Mouse (Mus musculus) c-Kit-positive CD71-positive TER-119-positive erythroid progenitor cells, embryonic 14.5 days (primary cell): Measurements from ENCODE around the gene Adarb1.
"Not testable (repeated sequence)": the region's sequence is repeated elsewhere in the genome, so short reads cannot be mapped to it uniquely, and the experiment has no call there.

Experiments used
- DNase-seq: peaks from one replicate; pipeline ENCODE4 v3.0.0-alpha.2; 2013; ENCODE audit warnings: low spot score

Gene Adarb1

GRCm38 (mm10) chr10:77314711-77315266, 103.3 kb downstream of the Adarb1 start:
- no peak for DNase-seq

GRCm38 (mm10) chr10:77308978-77309377, 109.1 kb downstream of the Adarb1 start:
- DNase-seq, result no peak

- DNase-seq, result no peak
Observed at GRCm38 (mm10) chr10:77305766-77306165, 112.3 kb downstream of the Adarb1 start.

GRCm38 (mm10) chr10:77304840-77305533, 113.1 kb downstream of the Adarb1 start:
- no peak for DNase-seq

GRCm38 (mm10) chr10:77304362-77304761, 113.7 kb downstream of the Adarb1 start:
- DNase-seq, result no peak

GRCm38 (mm10) chr10:77300934-77301297, 117.2 kb downstream of the Adarb1 start:
- peak; percentile 55 for DNase-seq

- no peak for DNase-seq
Observed at GRCm38 (mm10) chr10:77300237-77300933, 117.7 kb downstream of the Adarb1 start.

GRCm38 (mm10) chr10:77299194-77299593, 118.9 kb downstream of the Adarb1 start:
- no peak for DNase-seq

GRCm38 (mm10) chr10:77298621-77299020, 119.4 kb downstream of the Adarb1 start:
- peak; percentile 42 for DNase-seq

GRCm38 (mm10) chr10:77294691-77295090, 123.4 kb downstream of the Adarb1 start:
- no peak for DNase-seq

GRCm38 (mm10) chr10:77290624-77291366, 127.3 kb downstream of the Adarb1 start:
- no peak for DNase-seq

GRCm38 (mm10) chr10:77289559-77289958, 128.5 kb downstream of the Adarb1 start:
- DNase-seq, result no peak

GRCm38 (mm10) chr10:77288639-77289195, 129.4 kb downstream of the Adarb1 start:
- no peak for DNase-seq

GRCm38 (mm10) chr10:77287626-77288025, 130.4 kb downstream of the Adarb1 start:
- DNase-seq, result no peak

- DNase-seq, result no peak
Observed at GRCm38 (mm10) chr10:77284832-77285231, 133.2 kb downstream of the Adarb1 start.

- DNase-seq, result peak; percentile 78
Observed at GRCm38 (mm10) chr10:77282822-77283221, 135.2 kb downstream of the Adarb1 start.

- not testable (repeated sequence) for DNase-seq
Observed at GRCm38 (mm10) chr10:77282085-77282484, 136.0 kb downstream of the Adarb1 start.

GRCm38 (mm10) chr10:77273798-77274197, 144.3 kb downstream of the Adarb1 start:
- no peak for DNase-seq

GRCm38 (mm10) chr10:77272980-77273730, 144.9 kb downstream of the Adarb1 start:
- no peak for DNase-seq

GRCm38 (mm10) chr10:77269129-77269528, 148.9 kb downstream of the Adarb1 start:
- no peak for DNase-seq

- DNase-seq, result no peak
Observed at GRCm38 (mm10) chr10:77267027-77267426, 151.0 kb downstream of the Adarb1 start.
